Mouse (Mus musculus) urinary bladder, postnatal 25 days (tissue): ENCODE data around the gene Rsph10b.

Experiments
- DNase-seq: peaks from one replicate; pipeline ENCODE4 v3.0.0; 2022; ENCODE audit warnings: low spot score

Rsph10b gene

GRCm38 (mm10) chr5:143932831-143933230 lies at the start of gene Rsph10b:
Rsph10b (plus strand) TSS chr5:143933035.
- no peak for DNase-seq

- DNase-seq = no peak
These were observed 47.6 kb upstream of the Rsph10b start for GRCm38 (mm10) chr5:143885274-143885673.

- DNase-seq = no peak
These were observed 42.1 kb upstream of the Rsph10b start for GRCm38 (mm10) chr5:143890741-143891140.

- no peak for DNase-seq
These were observed 40.5 kb upstream of the Rsph10b start for GRCm38 (mm10) chr5:143892255-143892886.

GRCm38 (mm10) chr5:143893396-143893795 lies 39.4 kb upstream of the Rsph10b start:
- peak; percentile 38 for DNase-seq

GRCm38 (mm10) chr5:143897635-143898330 lies 35.1 kb upstream of the Rsph10b start, which contains the start of gene Ankrd61:
Ankrd61 (minus strand) TSS chr5:143897685.
- no peak for DNase-seq

- DNase-seq = no peak
These were observed 30.7 kb upstream of the Rsph10b start for GRCm38 (mm10) chr5:143902111-143902510.

GRCm38 (mm10) chr5:143903813-143904212 lies 29.0 kb upstream of the Rsph10b start:
- no peak for DNase-seq

GRCm38 (mm10) chr5:143906429-143906828 lies 26.4 kb upstream of the Rsph10b start:
- no peak for DNase-seq

- no peak for DNase-seq
These were observed 23.9 kb upstream of the Rsph10b start for GRCm38 (mm10) chr5:143908926-143909325.

- DNase-seq = peak; percentile 83
These were observed 23.1 kb upstream of the Rsph10b start, which contains the start of the genes Aimp2 and Pms2 for GRCm38 (mm10) chr5:143909417-143910400. Aimp2 (minus strand) TSS chr5:143909847. Pms2 (plus strand) TSS chr5:143909964.

- no peak for DNase-seq
These were observed 16.6 kb upstream of the Rsph10b start for GRCm38 (mm10) chr5:143916221-143916620.

GRCm38 (mm10) chr5:143917418-143917817 lies 15.4 kb upstream of the Rsph10b start:
- peak; percentile 20 for DNase-seq

- DNase-seq = no peak
These were observed 14.7 kb upstream of the Rsph10b start for GRCm38 (mm10) chr5:143918120-143918519.

- DNase-seq = no peak
These were observed 7.9 kb upstream of the Rsph10b start for GRCm38 (mm10) chr5:143924781-143925452.

- DNase-seq = no peak
These were observed 5.0 kb upstream of the Rsph10b start, which contains the start of gene Gm42421 for GRCm38 (mm10) chr5:143927875-143928274. Gm42421 (plus strand) TSS chr5:143928175.

- no peak for DNase-seq
These were observed 3.5 kb upstream of the Rsph10b start for GRCm38 (mm10) chr5:143929291-143929690.

- DNase-seq = no peak
These were observed 2.2 kb upstream of the Rsph10b start for GRCm38 (mm10) chr5:143930656-143931055.

GRCm38 (mm10) chr5:143931863-143932580 lies 813 bp upstream of the Rsph10b start:
- no peak for DNase-seq

- DNase-seq = no peak
These were observed 579 bp downstream of the Rsph10b start for GRCm38 (mm10) chr5:143933414-143933813.

- DNase-seq = no peak
These were observed 1.0 kb downstream of the Rsph10b start for GRCm38 (mm10) chr5:143933875-143934274.
